Mouse (Mus musculus) heart, adult 11 months (tissue): ENCODE measurements around the gene Zfp329.

Experiments used
- DNase-seq: peaks from one replicate; pipeline ENCODE4 v3.0.0; 2022

Gene Zfp329

DNA sequence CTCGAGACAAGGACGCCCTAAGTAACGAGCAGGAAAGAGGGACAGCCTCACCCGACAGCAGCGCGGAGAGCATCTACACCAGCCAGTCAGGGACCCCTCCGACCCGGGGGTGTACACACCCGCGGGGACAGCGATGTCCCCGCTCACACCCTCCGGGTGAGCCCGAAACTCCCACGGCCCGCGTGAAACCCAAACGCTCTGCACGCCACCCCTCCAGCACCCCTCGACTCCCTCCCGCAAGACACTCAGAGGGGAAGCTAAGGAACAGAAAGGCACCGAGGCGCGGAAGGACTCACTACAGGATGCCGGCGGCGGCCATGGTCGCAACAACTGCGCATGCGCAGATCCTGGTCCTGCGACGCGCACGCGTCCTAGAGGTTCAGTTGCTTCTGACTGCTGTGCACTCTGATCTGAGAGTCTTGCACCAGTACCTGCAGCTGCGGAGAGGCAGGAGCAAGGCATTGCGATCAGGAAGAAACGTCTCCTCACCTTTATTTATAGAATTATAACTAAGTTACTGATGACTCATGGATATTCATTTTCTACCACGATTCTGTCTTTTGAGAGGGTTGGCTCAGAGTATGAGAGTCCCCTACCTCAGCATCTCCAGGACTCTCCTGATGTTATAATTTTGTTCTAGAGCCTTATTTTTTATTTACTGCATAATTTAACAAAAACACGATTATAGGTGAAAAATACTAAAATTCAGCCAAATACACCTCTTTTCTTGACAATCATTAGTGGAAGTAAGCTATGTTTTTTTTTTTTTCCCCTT is at the start of gene Zfp329:
Gene Zfp329, minus strand, starts transcription at position 338 of the 775 bp plus-strand sequence.
- DNase-seq, result peak; percentile 99

DNA sequence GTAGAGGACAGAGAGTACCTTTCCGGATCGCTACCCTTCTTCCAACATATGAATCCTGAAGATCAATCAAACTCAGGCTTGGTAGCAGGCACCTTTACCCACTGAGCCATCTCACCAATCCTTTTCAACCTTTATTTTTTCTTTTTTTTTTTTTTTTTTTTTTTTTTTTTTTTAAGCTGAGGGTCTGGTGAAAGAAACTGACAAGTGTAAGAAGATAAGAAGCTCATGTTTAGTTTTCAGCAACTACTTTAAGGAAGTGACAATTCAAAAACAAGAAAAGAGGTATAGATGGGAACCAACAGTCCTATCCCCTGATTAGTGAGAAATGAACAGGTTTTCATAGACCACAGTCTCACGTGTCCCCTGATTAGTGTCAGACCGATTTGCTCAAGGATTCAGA is 17.1 kb upstream of the Zfp329 start:
- DNase-seq, result no peak

DNA sequence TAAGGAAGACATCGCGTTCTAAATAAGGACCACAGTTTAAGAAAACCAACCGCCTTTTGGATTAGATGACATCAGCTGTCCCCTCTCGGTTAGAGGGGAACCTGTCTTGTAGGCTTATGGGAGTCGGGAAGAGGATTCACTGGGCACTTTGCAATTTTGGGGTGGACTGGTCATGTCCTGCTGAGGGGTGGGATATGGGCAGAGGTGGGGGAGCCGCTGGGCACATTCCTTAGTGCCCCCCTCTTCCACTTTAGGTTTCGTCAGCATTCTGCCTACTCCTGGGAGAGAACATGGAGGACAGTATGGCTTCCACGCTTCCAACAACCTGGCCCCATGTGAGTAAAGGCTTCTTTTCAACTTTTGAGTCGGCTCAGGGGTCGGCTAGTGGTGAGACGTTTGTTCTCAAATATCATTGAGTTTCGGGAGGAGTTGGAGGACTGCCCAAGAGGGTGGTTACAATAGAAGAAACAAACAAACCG is 16.6 kb upstream of the Zfp329 start:
- no peak for DNase-seq

DNA sequence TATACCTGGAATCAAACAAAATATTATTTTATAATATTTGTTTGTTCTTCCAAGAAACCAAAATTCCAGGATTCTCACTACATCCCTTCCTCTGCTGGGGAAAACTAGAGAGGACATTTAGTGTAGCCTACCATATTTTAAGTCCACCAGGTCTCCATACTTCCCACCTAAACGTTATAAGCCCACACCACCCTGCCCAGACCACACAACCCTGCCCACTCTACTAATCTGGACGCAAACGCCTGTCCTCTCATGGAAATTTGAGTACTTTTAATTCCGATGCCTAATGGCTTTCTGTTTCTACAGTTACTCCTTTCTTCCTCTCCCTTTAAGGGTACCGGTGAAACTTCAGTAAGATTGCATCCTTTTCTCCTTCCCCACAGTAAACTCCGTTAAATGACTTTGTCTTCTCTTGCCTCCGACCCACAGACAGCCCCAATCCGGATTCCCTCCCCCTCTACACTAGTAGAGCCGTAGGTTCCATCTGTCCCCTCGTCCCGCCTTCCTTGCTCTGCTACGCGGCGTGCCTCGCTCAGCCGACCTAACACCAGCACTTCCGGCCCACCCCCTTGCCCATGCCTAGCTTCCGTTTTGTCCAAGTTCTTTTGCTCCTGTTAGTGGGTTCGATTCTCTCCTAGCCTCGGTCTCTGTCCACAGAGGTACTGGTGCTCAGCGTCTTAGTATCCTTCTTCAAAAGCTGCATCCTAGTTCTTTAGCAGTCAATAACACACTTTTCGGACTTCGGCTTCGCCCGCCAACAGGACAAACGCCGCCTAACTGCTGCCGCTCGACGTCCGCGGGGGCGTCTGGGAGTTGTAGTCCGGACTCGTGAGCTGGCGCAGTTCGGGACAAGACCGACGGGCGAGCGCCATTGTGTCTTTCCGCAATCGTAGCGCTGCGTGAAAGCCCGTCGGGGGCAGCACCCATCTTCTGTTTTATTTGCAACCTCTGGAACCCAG is 15.8 kb upstream of the Zfp329 start, which contains the start of gene Zfp110:
Gene Zfp110, plus strand, starts transcription at position 600 of the 959 bp plus-strand sequence.
- peak; percentile 99 for DNase-seq

DNA sequence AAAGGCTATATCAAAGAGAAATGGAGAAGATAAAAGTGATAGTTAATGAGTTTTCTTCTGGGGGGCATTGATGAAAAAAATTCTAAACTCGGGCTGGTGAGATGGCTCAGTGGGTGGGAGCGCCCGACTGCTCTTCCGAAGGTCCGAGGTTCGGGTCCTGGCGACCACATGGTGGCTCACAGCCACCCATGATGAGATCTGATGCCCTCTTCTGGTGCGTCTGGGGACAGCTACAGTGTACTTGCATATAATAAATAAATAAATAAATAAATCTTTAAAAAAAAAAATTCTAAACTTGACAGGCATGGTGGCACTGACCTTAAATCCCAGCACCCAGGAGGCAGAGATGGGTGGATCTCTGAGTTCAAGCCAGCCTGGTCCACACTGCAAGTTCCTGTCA is 3.1 kb downstream of the Zfp329 start:
- peak; percentile 34 for DNase-seq

DNA sequence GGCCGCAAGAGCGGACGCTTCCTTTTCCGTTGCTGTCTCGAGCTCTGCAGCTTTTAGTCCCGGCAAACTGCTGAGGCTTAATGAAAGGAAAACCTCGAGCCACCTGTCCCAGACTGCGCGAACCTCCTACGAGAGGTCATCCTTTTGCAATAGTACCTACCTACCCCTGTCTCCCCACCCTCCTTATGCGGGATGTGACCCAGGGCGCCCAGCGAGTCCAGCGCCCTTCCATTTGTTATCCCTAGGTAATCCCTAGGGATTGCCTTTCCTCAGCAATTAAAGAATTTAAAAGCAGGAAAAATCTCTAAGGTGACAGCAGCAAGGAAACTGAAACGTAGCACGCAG is 15.0 kb downstream of the Zfp329 start:
- no peak for DNase-seq

DNA sequence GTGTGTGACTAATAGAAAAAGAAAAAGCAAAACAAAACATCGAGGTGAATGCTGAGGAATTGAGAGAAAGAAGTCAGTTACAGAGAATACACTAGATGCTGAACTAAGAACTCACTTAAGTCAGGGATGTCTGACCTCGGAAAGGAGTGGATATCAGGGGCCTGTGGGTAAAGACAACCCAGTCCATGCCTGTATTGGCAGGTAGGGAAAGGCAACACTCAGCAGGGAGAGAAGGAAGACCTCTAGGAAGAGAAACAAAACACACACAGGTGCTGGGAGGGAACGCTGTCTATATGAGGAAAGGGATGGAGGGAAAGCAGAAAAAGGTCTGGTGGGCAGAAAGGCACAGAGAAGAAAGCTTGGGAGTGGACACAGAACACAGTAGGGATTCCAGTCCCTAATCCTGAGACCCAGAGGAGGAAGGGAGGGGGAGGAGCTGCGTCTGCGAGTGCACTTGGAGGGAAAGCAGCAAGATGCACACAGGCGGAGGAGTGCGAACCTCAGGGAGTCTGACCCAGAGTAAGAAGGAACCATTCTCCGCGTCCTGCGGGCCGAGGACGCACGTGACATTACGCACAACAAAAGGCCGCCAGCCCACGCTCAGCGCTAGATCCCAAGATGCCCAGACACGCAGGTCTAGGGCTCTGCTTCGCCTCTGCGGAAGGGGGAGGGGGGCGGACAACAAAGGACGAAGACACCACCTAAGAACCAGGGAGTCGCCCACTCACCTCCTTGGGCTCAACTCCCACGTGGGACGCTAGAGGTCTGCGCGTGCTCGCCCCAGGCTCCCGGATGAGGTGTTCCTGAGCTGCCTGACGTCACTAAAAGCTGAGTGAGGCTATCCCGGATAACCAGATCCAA is 15.6 kb downstream of the Zfp329 start, which contains the start of gene Zscan18:
Gene Zscan18, minus strand, starts transcription at position 770 of the 861 bp plus-strand sequence.
- peak; percentile 98 for DNase-seq

DNA sequence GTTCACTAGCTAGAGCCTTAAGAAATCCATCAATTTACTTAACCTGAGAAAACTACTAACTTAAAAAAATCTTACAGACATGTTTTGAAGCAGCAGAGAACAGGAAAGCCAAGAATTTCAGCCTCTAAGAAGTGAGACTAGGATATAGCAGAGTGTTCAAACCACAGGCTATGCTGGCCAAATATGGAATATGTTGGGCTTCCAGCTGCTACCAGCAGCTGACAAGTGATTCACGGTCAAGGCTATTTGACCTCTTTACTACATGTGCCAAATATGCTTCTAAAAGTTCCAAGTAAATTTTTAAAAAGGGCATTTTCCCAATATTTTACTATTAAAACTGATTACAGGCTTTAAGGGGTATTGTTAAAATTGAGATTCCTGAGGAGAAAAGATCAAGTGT is 19.1 kb downstream of the Zfp329 start:
- DNase-seq, result peak; percentile 28

DNA sequence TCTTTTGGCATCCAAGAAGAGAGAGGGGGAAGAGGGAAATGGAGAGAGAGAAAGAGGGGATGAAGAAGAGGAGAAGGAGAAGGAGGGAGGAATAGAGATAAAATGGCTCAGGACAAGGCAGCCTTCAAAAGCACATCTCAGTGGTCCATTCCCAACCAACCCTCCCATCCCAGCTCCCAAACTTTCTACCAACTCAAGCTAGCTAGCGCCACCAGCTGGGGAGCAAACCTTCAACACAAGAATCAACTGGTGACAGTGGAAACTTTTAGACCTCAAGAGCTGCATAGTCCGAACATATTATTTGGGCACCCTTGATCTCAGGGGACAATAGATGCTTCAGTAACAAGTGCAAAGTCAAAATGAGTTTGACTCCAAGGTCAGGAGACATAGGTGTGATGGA is 20.7 kb downstream of the Zfp329 start:
- DNase-seq, result no peak

DNA sequence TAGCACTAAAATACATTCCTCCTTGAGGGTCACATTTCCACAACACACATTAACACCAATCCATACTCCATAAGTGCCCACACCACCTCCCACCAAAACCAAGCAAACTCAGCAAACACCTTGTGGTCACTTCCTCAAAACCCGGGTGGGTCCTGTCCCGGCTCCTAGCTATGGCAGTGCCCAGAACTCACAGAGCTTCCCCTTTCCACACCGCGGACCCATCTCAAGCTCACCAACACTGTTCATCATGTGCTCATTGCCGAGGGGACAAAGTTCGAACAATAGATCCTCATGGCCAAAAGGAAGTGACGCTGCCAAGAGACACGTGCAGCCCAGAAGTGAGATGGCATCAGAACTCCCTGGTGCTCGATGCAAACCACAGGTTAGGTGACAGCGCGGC is 26.0 kb downstream of the Zfp329 start:
- DNase-seq, result peak; percentile 75

DNA sequence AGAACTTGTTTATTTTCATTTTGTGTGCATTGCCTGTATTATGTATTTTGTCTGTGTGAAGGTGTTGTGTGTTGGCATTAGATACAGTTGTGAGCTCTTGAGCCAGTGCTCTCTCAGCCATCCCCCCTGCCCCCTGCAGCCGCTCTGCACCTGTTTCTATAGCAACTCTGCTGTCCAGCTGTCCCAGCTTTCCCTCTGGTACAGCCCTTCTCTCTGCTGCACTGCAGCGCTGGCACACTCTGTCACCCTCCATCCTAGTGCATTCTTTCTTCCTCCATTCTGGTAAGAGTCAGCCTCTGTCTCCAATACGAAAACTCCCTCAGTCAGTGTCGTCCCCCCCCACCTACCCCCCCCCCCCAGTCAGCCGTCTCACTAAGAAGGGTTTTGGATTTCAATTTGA is 30.6 kb downstream of the Zfp329 start:
- DNase-seq, result peak; percentile 5

DNA sequence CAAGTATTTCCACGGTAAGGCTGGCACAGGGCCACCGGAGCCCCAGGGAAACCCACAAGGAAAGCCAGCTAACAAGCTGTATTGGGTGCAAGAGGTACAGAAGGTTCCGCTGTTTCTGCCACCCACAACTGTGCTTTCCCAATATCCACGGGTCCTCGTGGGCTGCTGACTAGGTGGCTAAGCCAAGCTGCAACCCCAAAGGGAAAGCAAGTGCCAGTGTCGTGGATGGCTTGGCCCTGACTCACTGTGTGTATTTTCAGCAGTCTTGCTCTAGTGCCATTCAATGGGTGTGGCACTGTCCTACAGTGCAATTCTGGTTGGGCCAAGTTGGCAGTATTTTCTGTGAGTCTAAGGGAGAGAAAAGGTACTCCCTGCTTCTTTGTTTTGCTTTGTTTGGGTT is 31.3 kb downstream of the Zfp329 start:
- peak; percentile 51 for DNase-seq

DNA sequence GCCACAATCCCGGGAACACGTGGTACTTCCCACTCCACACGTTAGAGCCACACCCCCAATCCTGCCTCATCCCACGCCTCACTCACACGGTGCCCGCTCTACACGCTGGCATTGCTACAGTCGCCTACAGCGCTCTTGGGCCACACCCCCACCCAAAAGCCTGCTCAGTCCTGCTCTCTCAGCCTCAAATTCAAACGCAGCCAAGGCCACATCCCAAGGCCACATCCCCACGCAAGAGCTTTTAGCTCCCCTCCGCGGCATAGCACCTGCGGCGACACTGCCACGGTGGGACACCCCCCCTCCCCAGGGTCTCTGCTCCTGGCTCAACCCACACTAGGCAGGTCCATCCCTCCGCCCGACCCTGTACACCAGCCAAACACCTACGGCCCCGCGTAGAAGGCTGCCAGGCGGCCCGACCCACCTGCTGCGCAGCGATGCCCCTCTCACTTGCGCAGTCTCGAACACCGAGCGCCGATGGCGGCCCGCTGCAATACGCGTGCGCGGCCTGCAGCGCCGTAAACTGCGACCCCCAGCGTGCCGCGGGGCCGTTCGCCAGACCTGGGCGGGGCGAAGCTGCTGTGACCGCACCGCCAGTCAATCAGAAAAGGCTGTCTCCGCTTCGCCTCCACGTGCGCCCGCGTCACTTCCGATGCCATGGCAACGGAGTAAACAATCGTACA is 38.4 kb downstream of the Zfp329 start:
- peak; percentile 97 for DNase-seq

DNA sequence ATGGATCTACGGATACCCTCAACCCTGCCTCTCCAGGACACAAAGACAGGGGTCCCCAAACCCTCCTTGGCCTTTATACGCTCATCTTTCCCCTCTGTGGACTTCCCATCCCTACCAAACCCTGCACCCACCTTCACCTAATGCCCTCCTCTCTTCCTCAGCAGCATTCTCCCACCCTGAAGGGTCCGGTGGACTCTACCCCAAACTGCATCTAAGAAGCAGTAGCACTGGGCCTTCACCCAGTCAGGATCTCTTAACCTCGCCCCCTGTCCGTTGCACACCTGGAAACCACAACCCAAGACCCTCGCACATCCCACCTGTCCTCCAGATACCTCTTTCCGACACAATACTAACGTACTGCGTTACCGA is 38.9 kb downstream of the Zfp329 start:
- DNase-seq, result peak; percentile 61

DNA sequence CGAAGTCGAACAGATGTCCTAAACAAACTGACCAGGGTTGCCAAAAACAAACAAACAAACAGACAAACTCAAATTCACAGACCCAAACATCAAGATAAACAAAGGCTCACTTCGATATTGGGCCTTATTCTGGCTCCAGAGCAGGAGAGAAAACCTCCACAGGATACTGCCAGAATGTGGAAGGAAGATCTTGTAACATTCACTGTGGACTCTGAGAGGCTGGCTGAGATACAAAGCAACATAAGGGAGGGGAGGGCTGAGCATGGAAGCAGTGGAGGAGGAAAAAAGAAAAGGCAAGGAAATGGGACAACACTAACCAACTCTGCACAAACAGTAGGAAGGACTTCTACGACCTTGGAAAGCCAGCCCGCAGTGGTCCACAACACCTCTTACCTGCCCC is 39.5 kb downstream of the Zfp329 start:
- no peak for DNase-seq

DNA sequence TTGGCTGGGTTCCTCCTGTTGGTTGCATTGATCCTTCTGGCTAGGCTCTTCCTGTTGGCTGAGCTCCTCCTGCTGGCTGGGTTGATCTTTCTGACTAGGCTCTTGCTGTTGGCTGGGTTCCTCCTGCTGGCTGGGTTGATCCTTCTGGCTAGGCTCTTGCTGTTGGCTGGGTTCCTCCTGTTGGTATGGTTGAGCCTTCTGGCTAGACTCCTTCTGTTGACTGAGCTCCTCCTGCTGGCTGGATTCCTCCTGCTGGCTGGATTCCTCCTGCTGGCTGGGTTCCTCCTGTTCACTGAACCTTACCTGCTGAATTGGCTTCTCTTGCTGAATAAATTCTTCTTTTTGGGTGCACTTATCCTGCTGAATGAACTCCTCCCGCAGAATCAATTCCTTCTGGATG is 44.1 kb downstream of the Zfp329 start:
- peak; percentile 94 for DNase-seq

DNA sequence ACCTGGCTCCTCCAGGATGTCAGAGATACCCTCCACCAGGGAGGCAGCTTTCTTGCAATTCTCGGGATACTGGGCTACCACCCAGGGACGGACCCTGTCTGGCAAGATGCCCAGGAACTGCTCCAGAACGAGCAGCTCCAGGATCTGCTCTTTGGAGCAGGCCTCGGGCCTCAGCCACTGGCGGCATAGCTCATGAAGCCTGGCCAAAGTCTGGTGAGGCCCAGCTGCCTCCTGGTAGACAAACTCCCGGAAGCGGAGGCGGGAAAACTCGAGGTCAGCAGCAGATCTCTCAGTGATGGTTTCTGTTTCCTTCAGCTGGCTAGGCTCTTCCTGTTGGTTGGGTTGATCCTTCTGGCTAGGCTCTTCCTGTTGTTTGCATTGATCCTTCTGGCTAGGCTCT is 44.5 kb downstream of the Zfp329 start:
- no peak for DNase-seq
